Mouse (Mus musculus): ENCODE measurements around the gene Gm43518. TPM values are rescaled to one million over a fixed set of nuclear protein-coding genes. Genes with fewer than 3 reads are reported as not detected.
A peak's percentile ranks its signal among the peaks of the same experiment; 100 is the strongest.

The Gm43518 gene
- total and polyA plus RNA-seq, 3 experiments: 2.1 to 3.6 TPM; not detected in 1

GRCm38 (mm10) chr5:123969216-123969615, 42.0 kb downstream of the Gm43518 start:
- Histone ChIP-seq H3K4me1 (ENCODE audit: control insufficient read depth in 1 of 2, insufficient read depth in 2 of 2, low read length in 2 of 2) (no peaks in the 10 kb centered on the region), H3K9me3 (replicated peaks; ENCODE audit: insufficient read depth, low read length) (no peaks in the 10 kb centered on the region), H3K4me3 (ENCODE audit: control insufficient read depth in 1 of 2, insufficient read depth in 1 of 2, low read depth in 2 of 2, low read length in 2 of 2) (no peak overlapping the region), H3K27me3 (ENCODE audit: control insufficient read depth in 1 of 2, insufficient read depth in 2 of 2, low read length in 2 of 2) (no peaks in the 10 kb centered on the region), H3K27ac (ENCODE audit: control insufficient read depth, low read depth, low read length) (no peak overlapping the region), H3K79me2 (ENCODE audit: control insufficient read depth, insufficient read depth, low read length, poor library complexity) (peaks cover 4% of the 10 kb centered on the region), H3K9ac (ENCODE audit: control insufficient read depth, low read depth, low read length, poor library complexity, severe bottlenecking) (no peak overlapping the region), H3K36me3 (ENCODE audit: control insufficient read depth in 1 of 2, insufficient read depth in 2 of 2, low read length in 2 of 2) (peaks cover 0 to 1% of the 10 kb centered on the region in 2 experiments; a peak in 1 of 4 replicates)
- no peak for DNase-seq (ENCODE audit: low read depth, low spot score)
- TF ChIP-seq UBTF (IDR thresholded peaks at IDR 0.05; ENCODE audit: borderline replicate concordance, insufficient read depth, low read depth, low read length): no peak
- no peak for TF ChIP-seq USF1 (IDR thresholded peaks at IDR 0.05; ENCODE audit: low read depth, low read length)
- no peak for TF ChIP-seq ZNF384 (IDR thresholded peaks at IDR 0.05; ENCODE audit: low read depth, low read length)
- TF ChIP-seq TAL1 (IDR thresholded peaks at IDR 0.05; ENCODE audit: low read length): no peak
- TF ChIP-seq SIN3A (IDR thresholded peaks at IDR 0.05; ENCODE audit: low read length): no peak

- no peak overlapping the region for H3K9ac ChIP-seq (ENCODE audit: control insufficient read depth, low read depth, low read length, poor library complexity, severe bottlenecking)
- peaks cover 7% of the 10 kb centered on the region for H3K79me2 ChIP-seq (ENCODE audit: control insufficient read depth, insufficient read depth, low read length, poor library complexity)
- H3K4me1 ChIP-seq (ENCODE audit: control insufficient read depth in 1 of 2, insufficient read depth in 2 of 2, low read length in 2 of 2): peaks cover 0 to 6% of the 10 kb centered on the region in 2 experiments; a peak in 1 of 4 replicates
- no peak for DNase-seq (ENCODE audit: low read depth, low spot score)
- peaks cover 0 to 1% of the 10 kb centered on the region in 2 experiments; a peak in 2 of 4 replicates for H3K36me3 ChIP-seq (ENCODE audit: control insufficient read depth in 1 of 2, insufficient read depth in 2 of 2, low read length in 2 of 2)
- H3K27me3 ChIP-seq (ENCODE audit: control insufficient read depth in 1 of 2, insufficient read depth in 2 of 2, low read length in 2 of 2): no peaks in the 10 kb centered on the region
- H3K9me3 ChIP-seq (replicated peaks; ENCODE audit: insufficient read depth, low read length): no peaks in the 10 kb centered on the region
- H3K4me3 ChIP-seq (ENCODE audit: control insufficient read depth in 1 of 2, insufficient read depth in 1 of 2, low read depth in 2 of 2, low read length in 2 of 2): no peak overlapping the region
- no peak for TF ChIP-seq UBTF (IDR thresholded peaks at IDR 0.05; ENCODE audit: borderline replicate concordance, insufficient read depth, low read depth, low read length)
- H3K27ac ChIP-seq (ENCODE audit: control insufficient read depth, low read depth, low read length): no peak overlapping the region
These were observed 43.4 kb downstream of the Gm43518 start for GRCm38 (mm10) chr5:123970576-123970975.

- no peak for DNase-seq (ENCODE audit: low read depth, low spot score)
- Histone ChIP-seq H3K9me3 (replicated peaks; ENCODE audit: insufficient read depth, low read length) (no peaks in the 10 kb centered on the region), H3K79me2 (ENCODE audit: control insufficient read depth, insufficient read depth, low read length, poor library complexity) (peaks cover 10% of the 10 kb centered on the region), H3K36me3 (ENCODE audit: control insufficient read depth in 1 of 2, insufficient read depth in 2 of 2, low read length in 2 of 2) (peaks cover 0 to 1% of the 10 kb centered on the region in 2 experiments; a peak in 2 of 4 replicates), H3K4me3 (ENCODE audit: control insufficient read depth in 1 of 2, insufficient read depth in 1 of 2, low read depth in 2 of 2, low read length in 2 of 2) (no peak overlapping the region), H3K27me3 (ENCODE audit: control insufficient read depth in 1 of 2, insufficient read depth in 2 of 2, low read length in 2 of 2) (no peaks in the 10 kb centered on the region), H3K9ac (ENCODE audit: control insufficient read depth, low read depth, low read length, poor library complexity, severe bottlenecking) (no peak overlapping the region), H3K4me1 (ENCODE audit: control insufficient read depth in 1 of 2, insufficient read depth in 2 of 2, low read length in 2 of 2) (peaks cover 0 to 6% of the 10 kb centered on the region in 2 experiments; a peak in 1 of 4 replicates), H3K27ac (ENCODE audit: control insufficient read depth, low read depth, low read length) (no peak overlapping the region)
- TF ChIP-seq SIN3A (IDR thresholded peaks at IDR 0.05; ENCODE audit: low read length) (no peak), ZNF384 (IDR thresholded peaks at IDR 0.05; ENCODE audit: low read depth, low read length) (peak; percentile 40)
These were observed 45.2 kb downstream of the Gm43518 start for GRCm38 (mm10) chr5:123972453-123972852.

Data from MEL (cell line).